In genomic region chr15:25707891-25708290, GRCm38 (mm10) we compare ENCODE assay signal across 26 mouse cellular contexts.
A peak's percentile ranks its signal among the peaks of the same experiment; 100 is the strongest.
DNase-seq lines count a peak whose midpoint lies in the region; ATAC-seq lines count a peak whose summit lies in the region.
"Had no signal": no experiment of that assay in that cellular context is flagged by ENCODE, and none has a peak within 500 bp of the region (broad histone marks: within the 10 kb centered on the region; RNA-seq: fewer than 3 reads in every experiment).

No protein-coding gene starts in this region.

- no peak overlapping the region for H3K4me3 ChIP-seq in embryonic facial prominence, embryonic 12.5 days
- no peak overlapping the region for H3K4me3 ChIP-seq in embryonic facial prominence, embryonic 10.5 days
- no peak overlapping the region for H3K4me3 ChIP-seq in embryonic facial prominence, embryonic 15.5 days (replicated peaks)
- H3K4me3 ChIP-seq in limb, embryonic 13.5 days: no peak overlapping the region
- H3K4me3 ChIP-seq: heart, adult 2 months; heart, embryonic 13.5 days; neural tube, embryonic 13.5 days; stomach, embryonic 15.5 days had no signal

- no peak overlapping the region for H3K9ac ChIP-seq in embryonic facial prominence, embryonic 12.5 days
- no peak overlapping the region for H3K9ac ChIP-seq in embryonic facial prominence, embryonic 15.5 days
- no peak overlapping the region for H3K9ac ChIP-seq in limb, embryonic 13.5 days
- H3K9ac ChIP-seq: heart, embryonic 13.5 days; hindbrain, embryonic 14.5 days; liver, embryonic 14.5 days; neural tube, embryonic 13.5 days; stomach, embryonic 15.5 days had no signal

- H3K27me3 ChIP-seq in embryonic facial prominence, embryonic 12.5 days: no peaks in the 10 kb centered on the region
- no peaks in the 10 kb centered on the region for H3K27me3 ChIP-seq in embryonic facial prominence, embryonic 10.5 days (replicated peaks; ENCODE audit: low read depth, poor library complexity, severe bottlenecking)
- H3K27me3 ChIP-seq in embryonic facial prominence, embryonic 15.5 days: no peaks in the 10 kb centered on the region
- no peaks in the 10 kb centered on the region for H3K27me3 ChIP-seq in limb, embryonic 13.5 days
- H3K27me3 ChIP-seq: heart, embryonic 13.5 days; stomach, embryonic 15.5 days had no signal

- DNase-seq in embryonic facial prominence, embryonic 10.5 days (ENCODE audit: low spot score): no peak
- peak; percentile 79 for DNase-seq in NIH3T3 (ENCODE audit: low read depth)
- no peak for DNase-seq in spleen, adult 18-20 months
- no peak for DNase-seq in kidney, adult 18-20 months
- no peak for DNase-seq in urinary bladder, adult 2 months (ENCODE audit: low spot score)
- DNase-seq: adrenal gland, postnatal 25 days; cerebellum, adult 8-10 months; heart, adult 2 months; heart, postnatal 10 days; kidney, postnatal 14 days; layer of hippocampus, adult 9-11 months; liver; lung, adult 2 months; lung, postnatal 14 days; thymus, postnatal 14 days had no signal

- H3K4me2 ChIP-seq in embryonic facial prominence, embryonic 12.5 days (replicated peaks): no peak overlapping the region
- H3K4me2 ChIP-seq in embryonic facial prominence, embryonic 15.5 days (replicated peaks): no peak overlapping the region
- no peak overlapping the region for H3K4me2 ChIP-seq in limb, embryonic 13.5 days (replicated peaks)
- H3K4me2 ChIP-seq: heart, embryonic 13.5 days; hindbrain, embryonic 14.5 days; neural tube, embryonic 13.5 days; stomach, embryonic 15.5 days had no signal

- 0 out of 2 replicates have a peak, but pooled peaks cover 3% of the 10 kb centered on the region for H3K9me3 ChIP-seq in embryonic facial prominence, embryonic 12.5 days
- no peaks in the 10 kb centered on the region for H3K9me3 ChIP-seq in embryonic facial prominence, embryonic 10.5 days
- no peaks in the 10 kb centered on the region for H3K9me3 ChIP-seq in embryonic facial prominence, embryonic 15.5 days (replicated peaks)
- no peaks in the 10 kb centered on the region for H3K9me3 ChIP-seq in limb, embryonic 13.5 days
- H3K9me3 ChIP-seq: neural tube, embryonic 13.5 days; stomach, embryonic 15.5 days had no signal

- peaks cover 14% of the 10 kb centered on the region; the same call in 1 of the 2 replicates for H3K4me1 ChIP-seq in embryonic facial prominence, embryonic 12.5 days
- peaks cover 24% of the 10 kb centered on the region for H3K4me1 ChIP-seq in embryonic facial prominence, embryonic 10.5 days
- peaks cover 33% of the 10 kb centered on the region for H3K4me1 ChIP-seq in embryonic facial prominence, embryonic 15.5 days
- H3K4me1 ChIP-seq in limb, embryonic 13.5 days: peaks cover 32% of the 10 kb centered on the region
- H3K4me1 ChIP-seq: neural tube, embryonic 13.5 days; stomach, embryonic 15.5 days had no signal

- H3K36me3 ChIP-seq in embryonic facial prominence, embryonic 12.5 days: peaks cover 7% of the 10 kb centered on the region; the same call in 1 of the 2 replicates
- peaks cover 38% of the 10 kb centered on the region for H3K36me3 ChIP-seq in embryonic facial prominence, embryonic 10.5 days (replicated peaks)
- peaks cover under 1% of the 10 kb centered on the region; the same call in 1 of the 2 replicates for H3K36me3 ChIP-seq in embryonic facial prominence, embryonic 15.5 days
- H3K36me3 ChIP-seq in limb, embryonic 13.5 days: peaks cover 27% of the 10 kb centered on the region
- H3K36me3 ChIP-seq: neural tube, embryonic 13.5 days had no signal

- peak overlapping the region; percentile 73; the same call in 1 of the 2 replicates for H3K27ac ChIP-seq in embryonic facial prominence, embryonic 12.5 days
- no peak overlapping the region for H3K27ac ChIP-seq in embryonic facial prominence, embryonic 10.5 days (replicated peaks)
- H3K27ac ChIP-seq in embryonic facial prominence, embryonic 15.5 days (replicated peaks): peak overlapping the region; percentile 83
- H3K27ac ChIP-seq in limb, embryonic 13.5 days: 0 out of 2 replicates have a peak overlapping the region, but pooled peaks have one; percentile 67
- H3K27ac ChIP-seq: heart, adult 2 months; heart, embryonic 13.5 days; hindbrain, embryonic 14.5 days; liver, embryonic 14.5 days; neural tube, embryonic 13.5 days; stomach, embryonic 15.5 days had no signal

- WGBS in embryonic facial prominence, embryonic 12.5 days: 27% methylated on average over 1 of the region's 1 CpGs
- WGBS in embryonic facial prominence, embryonic 10.5 days: 36% methylated on average over 1 of the region's 1 CpGs
- 25% methylated on average over 1 of the region's 1 CpGs for WGBS in embryonic facial prominence, embryonic 15.5 days
- WGBS in limb, embryonic 13.5 days: 12% methylated on average over 1 of the region's 1 CpGs

- no peak for ATAC-seq in embryonic facial prominence, embryonic 12.5 days (ENCODE audit: insufficient number of reproducible peaks, insufficient read depth, low FRiP score, low TSS enrichment)
- ATAC-seq in embryonic facial prominence, embryonic 15.5 days (ENCODE audit: insufficient number of reproducible peaks, low FRiP score, low TSS enrichment, low read depth): peak; percentile 16; the same call in 1 of the 2 replicates
- no peak for ATAC-seq in limb, embryonic 13.5 days (ENCODE audit: low FRiP score, low read depth)
- ATAC-seq: forebrain, embryonic 16.5 days; intestine, postnatal 0 days; midbrain, embryonic 16.5 days had no signal
